Mouse (Mus musculus) brain, embryonic 18.5 days (tissue): ENCODE data around the gene Slc5a3.
A peak's percentile ranks its signal among the peaks of the same experiment; 100 is the strongest.
"Not testable (repeated sequence)": the region's sequence is repeated elsewhere in the genome, so short reads cannot be mapped to it uniquely, and the experiment has no call there.

Experiments
- DNase-seq: peaks from one replicate; pipeline ENCODE4 v3.0.0-alpha.2; 2012; ENCODE audit warnings: low read depth, low spot score

Gene Slc5a3

GRCm38 (mm10) chr16:92062832-92063231 is 4.7 kb downstream of the Slc5a3 start:
- DNase-seq: no peak

GRCm38 (mm10) chr16:92064801-92065200 is 6.7 kb downstream of the Slc5a3 start:
- no peak for DNase-seq

- DNase-seq: no peak
Observed at GRCm38 (mm10) chr16:92070338-92070737, 12.2 kb downstream of the Slc5a3 start.

GRCm38 (mm10) chr16:92076797-92077196 is 18.7 kb downstream of the Slc5a3 start:
- no peak for DNase-seq

- DNase-seq: no peak
Observed at GRCm38 (mm10) chr16:92083771-92084453, 25.8 kb downstream of the Slc5a3 start.

- no peak for DNase-seq
Observed at GRCm38 (mm10) chr16:92089225-92089624, 31.1 kb downstream of the Slc5a3 start.

- no peak for DNase-seq
Observed at GRCm38 (mm10) chr16:92091876-92092275, 33.8 kb downstream of the Slc5a3 start.

GRCm38 (mm10) chr16:92098351-92099051 is 40.4 kb downstream of the Slc5a3 start:
- no peak for DNase-seq

GRCm38 (mm10) chr16:92099598-92099997 is 41.5 kb downstream of the Slc5a3 start:
- no peak for DNase-seq

GRCm38 (mm10) chr16:92100111-92100510 is 42.0 kb downstream of the Slc5a3 start:
- DNase-seq: peak; percentile 55

- no peak for DNase-seq
Observed at GRCm38 (mm10) chr16:92102115-92102514, 44.0 kb downstream of the Slc5a3 start.

GRCm38 (mm10) chr16:92102931-92103330 is 44.8 kb downstream of the Slc5a3 start:
- DNase-seq: not testable (repeated sequence)

GRCm38 (mm10) chr16:92103572-92104331 is 45.6 kb downstream of the Slc5a3 start:
- no peak for DNase-seq

- no peak for DNase-seq
Observed at GRCm38 (mm10) chr16:92104332-92104590, 46.1 kb downstream of the Slc5a3 start.

- no peak for DNase-seq
Observed at GRCm38 (mm10) chr16:92104951-92105350, 46.8 kb downstream of the Slc5a3 start.

GRCm38 (mm10) chr16:92105631-92106030 is 47.5 kb downstream of the Slc5a3 start:
- no peak for DNase-seq

GRCm38 (mm10) chr16:92107346-92107745 is 49.2 kb downstream of the Slc5a3 start:
- DNase-seq: no peak

GRCm38 (mm10) chr16:92114706-92115241 is 56.7 kb downstream of the Slc5a3 start:
- DNase-seq: no peak

GRCm38 (mm10) chr16:92115611-92116421 is 57.7 kb downstream of the Slc5a3 start:
- DNase-seq: peak; percentile 47

- DNase-seq: no peak
Observed at GRCm38 (mm10) chr16:92117337-92118209, 59.5 kb downstream of the Slc5a3 start.
